ENCODE assay signal across 8 mouse cellular contexts in genomic region chr10:120694472-120694871, GRCm38 (mm10).
DNase-seq lines count a peak whose midpoint lies in the region; ATAC-seq lines count a peak whose summit lies in the region.

No protein-coding gene starts in this region.

- H3K4me1 ChIP-seq in hindbrain, embryonic 10.5 days (replicated peaks), result peaks cover 23% of the 10 kb centered on the region
- H3K4me1 ChIP-seq in hindbrain, embryonic 13.5 days (replicated peaks), result peaks cover 8% of the 10 kb centered on the region; the same call in 1 of the 2 replicates

- H3K27ac ChIP-seq in hindbrain, embryonic 10.5 days, result no peak overlapping the region
- no peak overlapping the region for H3K27ac ChIP-seq in hindbrain, embryonic 13.5 days

- H3K9ac ChIP-seq in hindbrain, embryonic 13.5 days, result no peak overlapping the region

- H3K9me3 ChIP-seq in hindbrain, embryonic 10.5 days, result no peaks in the 10 kb centered on the region
- H3K9me3 ChIP-seq in hindbrain, embryonic 13.5 days, result no peaks in the 10 kb centered on the region

- peak overlapping the region; percentile 29; the same call in 1 of the 2 replicates for H3K4me3 ChIP-seq in hindbrain, embryonic 10.5 days
- H3K4me3 ChIP-seq in hindbrain, embryonic 13.5 days, result no peak overlapping the region

- 21% methylated on average over 18 of the region's 18 CpGs for WGBS in hindbrain, embryonic 10.5 days
- WGBS in hindbrain, embryonic 13.5 days, result 16% methylated on average over 18 of the region's 18 CpGs

- H3K36me3 ChIP-seq in hindbrain, embryonic 10.5 days, result no peaks in the 10 kb centered on the region
- no peaks in the 10 kb centered on the region for H3K36me3 ChIP-seq in hindbrain, embryonic 13.5 days

- no peak overlapping the region for H3K4me2 ChIP-seq in hindbrain, embryonic 13.5 days

- ATAC-seq in hindbrain, embryonic 13.5 days (ENCODE audit: low FRiP score), result no peak
- peak; percentile 58 for ATAC-seq in megakaryocyte, adult 5-6 weeks (ENCODE audit: poor library complexity, severe bottlenecking)

- DNase-seq in hindbrain, embryonic 10.5 days (ENCODE audit: low spot score), result peak; percentile 42
- DNase-seq in ZHBTc4 (ENCODE audit: low read depth, low spot score), result peak; percentile 59
- peak; percentile 39 for DNase-seq in heart, postnatal 4 days
- DNase-seq in spleen, adult 18-20 months, result no peak
- no peak for DNase-seq in testis, postnatal 14 days (ENCODE audit: low spot score)
- DNase-seq in right cerebral cortex, postnatal 36 days (ENCODE audit: low spot score in 2 of 2), result no peak

- H3K27me3 ChIP-seq in hindbrain, embryonic 10.5 days (ENCODE audit: insufficient read depth, poor library complexity, severe bottlenecking), result peaks cover 36% of the 10 kb centered on the region
- peaks cover 30% of the 10 kb centered on the region for H3K27me3 ChIP-seq in hindbrain, embryonic 13.5 days

Comparison
In these comparisons a context has a peak if more than half of its experiments do, and no peak if none do; other contexts are left out.
1. DNase-seq: peak in hindbrain, embryonic 10.5 days (single experiment), ZHBTc4 (single experiment) and heart, postnatal 4 days (single experiment); none in spleen, adult 18-20 months (0 of 2), testis, postnatal 14 days (single experiment) and right cerebral cortex, postnatal 36 days (0 of 2).